Mouse (Mus musculus): Measurements from ENCODE around the gene Tspan32.

Tspan32 gene

DNA sequence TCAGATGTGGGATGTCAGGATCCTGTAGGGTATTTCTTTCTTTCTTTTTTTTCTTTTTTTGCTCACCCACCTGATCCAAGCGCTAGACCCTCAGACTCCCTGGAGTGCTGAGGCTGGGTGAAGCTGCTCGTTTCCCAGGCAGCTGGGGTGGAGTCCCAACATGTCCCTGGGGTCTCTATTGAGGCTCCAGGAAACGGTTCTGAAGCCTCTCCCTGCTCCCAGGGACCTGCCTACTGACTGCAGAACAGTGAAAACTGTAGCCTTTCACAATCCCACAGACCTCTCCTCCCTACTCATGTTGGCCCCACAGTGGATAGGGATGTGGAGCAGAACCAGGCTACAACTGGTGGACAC, 49.7 kb downstream of the Tspan32 start:
- no peak for DNase-seq (ENCODE audit: low read depth, low spot score)

DNA sequence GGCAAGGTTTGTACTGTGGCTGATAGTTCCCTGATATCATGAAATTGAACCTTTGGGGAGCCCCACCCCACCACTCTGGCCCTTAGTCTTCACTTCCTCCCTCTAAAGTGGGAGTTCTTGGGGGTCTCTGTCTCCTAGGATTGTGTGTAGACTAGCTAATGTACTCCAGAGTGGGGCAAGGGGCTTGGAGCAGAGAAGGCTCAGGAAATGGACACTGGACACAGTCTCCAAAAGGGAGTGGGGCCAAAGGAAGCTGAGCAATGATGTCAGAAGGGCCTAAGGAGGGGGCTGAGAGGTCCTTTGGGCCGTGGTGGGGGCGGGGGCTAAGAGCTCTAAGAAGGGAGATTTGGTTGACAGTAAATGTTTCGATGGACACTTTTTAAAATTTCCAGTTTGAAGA, 50.2 kb downstream of the Tspan32 start:
- DNase-seq (ENCODE audit: low read depth, low spot score) = no peak

DNA sequence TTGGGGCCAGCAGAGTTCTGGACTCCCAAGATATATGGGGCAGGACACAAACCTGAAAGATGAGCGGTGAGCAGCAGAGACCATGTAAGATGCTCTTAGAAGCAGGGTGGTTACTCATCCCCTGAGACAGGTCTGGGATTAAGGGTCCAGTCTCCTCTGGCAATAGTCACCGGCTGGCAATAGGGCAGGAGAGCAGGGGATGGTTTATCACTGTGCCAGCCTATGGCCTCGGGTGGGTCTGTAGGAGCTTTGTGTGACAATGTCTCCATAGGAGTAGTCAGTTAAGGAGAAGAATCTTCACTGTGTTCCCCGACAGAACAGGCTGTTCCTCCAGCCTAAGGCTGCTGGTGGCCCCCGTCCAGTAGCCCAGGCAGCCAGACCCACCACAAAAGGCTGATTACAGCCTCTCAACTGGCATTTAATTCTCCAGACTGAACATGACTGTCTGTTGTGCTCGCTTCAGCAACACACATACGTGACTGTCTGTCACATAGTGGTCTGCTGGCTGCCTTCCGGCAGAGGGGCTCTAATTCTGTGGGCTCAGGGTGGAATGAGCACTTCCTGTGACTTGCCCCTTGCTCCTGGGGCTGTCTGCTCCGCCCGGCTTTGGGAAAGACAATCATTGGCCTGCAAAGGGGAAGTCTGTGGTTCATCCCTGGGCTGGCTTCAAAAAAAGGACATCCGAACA, 50.8 kb downstream of the Tspan32 start:
- no peak for DNase-seq (ENCODE audit: low read depth, low spot score)

DNA sequence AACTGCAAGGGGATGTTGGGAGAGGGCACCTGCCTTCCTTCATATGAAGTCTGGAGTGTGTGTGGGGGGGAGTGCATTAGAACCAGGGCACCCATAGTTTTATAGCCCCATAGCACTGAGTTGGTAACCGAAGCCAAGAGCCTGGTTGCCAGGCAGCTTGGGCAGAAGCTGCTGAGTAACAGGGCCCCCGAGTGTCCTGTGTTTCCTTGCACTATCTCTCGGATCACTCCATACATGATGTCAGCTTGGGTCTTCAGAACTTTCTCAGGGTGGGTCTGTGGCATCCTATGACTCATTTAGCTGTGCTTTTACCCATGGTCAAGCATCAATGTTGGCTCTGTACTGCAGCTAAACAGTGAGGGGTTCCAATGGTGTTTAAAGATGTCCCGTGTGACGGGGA, 52.2 kb downstream of the Tspan32 start:
- no peak for DNase-seq (ENCODE audit: low read depth, low spot score)

DNA sequence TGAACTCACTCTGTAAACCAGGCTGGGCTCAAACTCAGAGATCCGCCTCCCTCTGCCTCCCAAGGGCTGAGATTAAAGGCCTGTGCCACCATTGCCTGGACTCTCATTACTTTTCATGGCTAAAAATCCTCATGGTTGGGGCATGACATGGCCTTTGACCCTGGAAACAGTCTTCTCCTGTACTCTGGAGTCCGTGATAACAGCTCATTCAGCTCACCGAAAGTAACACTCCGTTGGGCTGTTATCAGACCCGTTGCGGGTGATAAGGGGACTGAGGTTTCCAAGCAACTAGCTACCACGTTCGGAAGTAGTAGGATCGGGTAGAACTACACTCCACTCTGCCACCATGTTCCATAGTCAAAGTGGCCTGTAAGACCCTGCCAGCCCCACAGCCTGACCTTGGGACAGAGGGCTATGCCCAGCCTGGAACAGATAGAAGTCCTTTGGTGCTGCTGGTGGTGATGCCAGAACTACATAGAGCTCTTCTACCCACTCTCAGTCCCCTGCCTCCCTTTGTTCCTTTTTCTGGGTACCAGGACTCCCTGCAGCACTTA, 52.9 kb downstream of the Tspan32 start:
- DNase-seq (ENCODE audit: low read depth, low spot score) = no peak

DNA sequence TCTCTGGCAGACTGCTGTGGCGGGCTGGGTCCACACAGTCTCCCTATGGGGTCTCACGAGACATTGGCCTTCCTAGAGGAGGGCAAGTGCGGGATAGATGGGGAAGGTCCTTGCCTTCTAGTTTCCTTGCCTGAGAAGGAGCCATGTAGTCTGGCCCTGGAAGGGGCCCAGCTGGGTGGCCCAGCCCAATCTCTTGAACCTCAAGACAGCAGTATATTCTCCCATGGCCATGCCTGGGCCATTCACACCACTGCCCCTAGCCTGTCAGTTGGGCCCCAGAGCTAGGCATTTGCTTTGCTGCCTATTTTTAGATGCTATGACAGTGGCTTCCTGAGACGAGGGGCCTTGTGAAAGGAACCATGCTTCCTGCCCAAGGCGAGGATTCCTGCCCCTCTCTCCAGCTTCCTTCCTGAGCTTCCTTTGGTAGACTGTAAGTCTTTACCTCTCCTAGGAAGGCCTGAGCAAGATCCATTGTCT, 53.4 kb downstream of the Tspan32 start:
- DNase-seq (ENCODE audit: low read depth, low spot score) = no peak

DNA sequence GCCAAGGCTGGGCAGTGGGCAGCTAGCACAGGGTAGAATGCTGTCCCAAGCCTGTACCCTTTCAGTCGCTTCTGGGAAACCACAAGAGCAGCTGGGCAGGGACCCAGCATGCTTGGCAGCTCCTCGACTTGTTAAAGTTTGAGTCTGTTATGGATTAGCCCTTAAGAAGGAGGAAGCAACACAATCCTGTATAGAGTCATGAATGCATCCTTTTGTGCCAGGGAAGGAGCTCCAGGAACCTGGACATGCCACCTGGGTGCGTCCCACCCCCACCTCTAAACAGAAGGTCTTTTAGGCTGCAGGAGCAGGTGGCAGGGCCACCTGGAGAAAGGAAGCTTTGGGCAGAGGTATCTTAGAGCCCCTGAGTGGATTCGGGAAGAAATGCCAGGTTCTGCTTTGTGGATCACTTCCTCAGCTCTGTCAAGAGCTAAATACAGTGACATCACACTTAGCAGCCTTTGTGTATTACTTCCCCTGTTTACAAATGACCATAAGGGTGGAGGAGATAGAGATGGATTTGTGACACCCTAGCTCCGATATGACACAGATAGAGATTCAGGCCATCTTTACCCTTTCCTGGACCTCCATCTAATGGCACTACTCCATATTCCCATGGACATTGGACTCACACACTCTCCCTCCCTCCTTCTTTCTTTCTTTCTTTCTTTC, 54.5 kb downstream of the Tspan32 start:
- no peak for DNase-seq (ENCODE audit: low read depth, low spot score)

DNA sequence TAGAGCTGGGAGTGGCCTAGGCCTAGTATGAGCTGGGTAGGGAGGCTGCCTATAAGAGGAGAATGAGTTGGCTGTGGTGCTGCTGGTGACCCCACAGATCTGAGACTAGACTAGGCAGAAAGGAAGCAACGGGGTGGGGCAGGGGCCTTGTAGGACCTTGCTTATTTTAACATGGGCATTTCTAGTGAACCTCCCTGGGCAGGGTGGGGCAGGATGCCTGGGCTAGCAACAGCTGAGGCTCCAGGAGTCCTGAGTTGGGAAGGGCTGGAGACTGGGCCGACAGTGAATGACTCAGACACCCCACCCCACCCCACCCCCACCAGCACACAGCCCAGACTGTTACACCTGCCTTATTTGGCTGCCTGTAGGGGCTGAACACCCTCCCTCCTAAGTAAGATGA, 57.9 kb downstream of the Tspan32 start:
- no peak for DNase-seq (ENCODE audit: low read depth, low spot score)

DNA sequence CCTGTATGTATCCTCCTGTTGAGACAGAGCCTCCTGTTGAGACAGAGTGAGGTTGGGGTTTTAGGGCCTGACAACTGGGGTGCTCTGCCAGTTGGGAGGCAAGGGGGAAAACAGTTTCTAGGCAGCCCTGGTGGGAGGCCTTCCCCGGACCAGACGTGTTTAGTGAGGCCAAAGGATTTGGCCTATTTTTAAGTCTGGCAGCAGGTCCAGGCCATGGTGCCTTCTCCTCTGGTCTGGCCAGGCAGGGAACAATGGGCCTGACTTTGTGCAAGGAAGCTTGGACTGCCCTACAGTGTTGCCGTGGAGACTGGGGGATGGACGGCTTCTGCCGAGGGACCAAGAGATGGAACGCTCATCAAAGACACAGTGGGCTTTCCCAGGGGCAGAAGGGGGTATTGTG, 59.4 kb downstream of the Tspan32 start:
- DNase-seq (ENCODE audit: low read depth, low spot score) = no peak

DNA sequence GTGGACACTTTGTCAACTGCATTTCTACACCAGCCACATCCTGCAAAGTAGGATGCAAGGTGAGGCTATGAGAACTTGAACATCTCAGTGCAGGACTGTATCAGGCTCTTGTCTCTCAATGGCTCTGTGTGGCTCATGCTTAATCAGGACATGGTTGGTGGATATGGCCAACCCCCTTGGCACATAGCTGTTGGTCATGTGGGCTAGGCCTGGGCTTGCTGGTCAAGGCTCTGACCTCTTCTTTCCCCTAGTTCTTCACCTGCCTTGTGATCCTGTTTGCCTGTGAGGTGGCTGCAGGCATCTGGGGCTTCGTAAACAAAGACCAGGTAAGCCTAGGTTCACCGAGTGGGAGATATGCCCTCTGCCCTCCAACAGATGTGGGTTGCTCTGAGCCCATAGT, 60.8 kb downstream of the Tspan32 start:
- no peak for DNase-seq (ENCODE audit: low read depth, low spot score)

DNA sequence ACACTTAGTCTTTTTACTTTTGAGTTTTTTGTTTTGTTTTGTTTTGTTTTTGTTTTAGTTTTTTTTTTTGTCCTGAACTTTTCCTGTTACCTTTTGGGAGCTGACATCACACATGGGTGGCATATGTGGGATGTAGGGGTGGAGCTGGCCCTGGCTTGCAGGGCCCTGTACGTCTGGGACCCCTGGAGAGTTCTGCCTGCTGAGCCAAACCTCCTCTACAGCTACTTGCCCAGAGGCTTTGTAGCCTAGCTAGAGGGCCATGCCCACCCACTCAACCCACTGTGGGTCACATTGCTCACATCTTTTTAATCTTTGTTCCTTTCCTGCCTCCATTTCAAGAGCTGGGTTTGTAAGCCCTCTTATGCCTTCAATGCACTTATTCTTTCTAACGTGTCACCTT, 62.6 kb downstream of the Tspan32 start:
- DNase-seq (ENCODE audit: low read depth, low spot score) = no peak

DNA sequence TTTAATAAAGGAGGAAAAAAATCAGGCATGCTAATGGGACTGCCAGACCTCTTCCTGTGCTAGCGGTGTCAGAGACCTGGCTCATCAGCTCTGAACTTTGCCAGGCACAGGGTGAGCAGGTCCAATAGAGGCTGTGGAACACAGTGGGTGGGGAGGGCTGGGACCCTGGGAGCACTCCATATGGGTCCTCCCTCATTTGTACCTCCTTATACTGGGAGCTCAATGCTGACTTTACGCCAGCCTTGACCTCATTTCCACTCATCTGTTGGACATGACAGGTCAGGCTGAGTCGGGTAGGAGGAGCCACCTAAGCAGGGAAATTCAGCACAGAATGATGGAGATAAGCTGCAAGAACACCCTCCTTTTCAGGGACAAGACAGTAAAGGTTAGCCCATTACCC, 63.1 kb downstream of the Tspan32 start:
- DNase-seq (ENCODE audit: low read depth, low spot score) = no peak

DNA sequence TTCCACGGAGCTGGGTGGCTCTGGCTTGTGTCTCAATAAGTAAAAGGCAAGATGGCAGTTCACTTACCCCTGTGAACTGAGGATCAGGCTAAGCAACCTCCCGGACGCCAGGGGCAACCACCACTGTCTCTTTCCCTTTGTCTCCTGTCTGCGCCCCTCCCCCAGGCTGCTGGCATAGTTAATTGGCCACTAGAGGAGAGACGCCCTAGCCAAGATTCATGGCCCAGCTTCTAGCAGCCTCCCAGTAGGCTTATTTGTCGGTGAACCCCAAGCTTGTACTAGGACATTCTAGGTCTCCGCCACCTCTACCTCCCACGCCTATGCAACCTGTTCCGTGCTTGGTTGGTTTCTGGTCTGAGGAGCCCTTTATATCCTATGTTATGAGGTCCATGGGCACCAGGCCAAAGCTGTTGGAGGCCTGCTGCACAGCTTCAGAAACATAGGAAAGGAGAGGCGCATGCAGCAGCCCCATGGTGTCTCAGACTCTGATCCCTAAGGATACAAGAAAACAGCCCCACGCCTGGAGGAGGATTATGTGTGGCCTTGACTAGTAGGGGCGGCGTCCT, 63.6 kb downstream of the Tspan32 start:
- DNase-seq (ENCODE audit: low read depth, low spot score) = peak; percentile 33

DNA sequence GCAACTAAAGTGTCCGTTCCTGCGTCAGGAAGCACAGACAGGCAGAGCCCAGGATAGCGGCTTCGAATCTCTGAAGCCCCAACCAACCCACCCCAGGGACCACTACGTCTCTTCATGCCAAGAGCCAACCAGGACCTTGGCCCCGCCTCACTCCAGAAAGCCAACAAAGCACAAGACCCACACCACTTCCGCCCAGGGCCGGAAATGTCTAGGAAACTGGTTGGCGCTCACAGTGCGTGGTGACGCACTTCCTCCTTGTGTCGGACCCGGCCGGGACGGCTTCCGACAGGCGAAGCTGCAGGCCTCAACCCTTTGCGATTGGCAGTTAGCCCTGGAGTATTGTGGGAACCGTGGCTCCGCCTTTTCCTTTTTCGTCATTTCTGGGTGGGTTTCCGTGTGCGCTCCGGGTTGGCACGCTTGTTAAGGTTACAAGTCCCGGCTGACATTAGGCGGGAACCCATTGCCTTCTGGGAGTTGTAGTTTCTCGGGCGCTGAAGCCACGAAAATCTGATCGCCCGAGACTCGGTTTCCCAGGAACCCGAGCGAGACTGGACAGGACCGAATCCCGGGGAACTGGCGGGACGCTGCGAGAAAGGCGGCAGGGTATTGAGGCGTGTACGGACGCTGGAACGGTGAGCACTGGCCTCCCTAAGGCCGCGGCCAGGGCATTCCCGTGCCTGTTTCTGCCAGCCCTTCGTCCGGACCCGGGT, 64.2 kb downstream of the Tspan32 start, which contains the start of gene Tssc4:
TSS of gene Tssc4 (plus strand) at position 368 of the 710 bp plus-strand sequence.
- peak; percentile 98 for DNase-seq (ENCODE audit: low read depth, low spot score)

All from CD4-positive, CD25-positive, alpha-beta regulatory T cell, adult 2 months (primary cell).